Mouse (Mus musculus) lung, postnatal 0 days (tissue): ENCODE measurements around the gene Cd59b.

Experiments used
- CTCF ChIP-seq: IDR thresholded peaks from 2 replicates; pipeline ENCODE4 v1.5.1; 2016; ENCODE audit warnings: antibody characterized with exemption, mild to moderate bottlenecking
- EP300 ChIP-seq: IDR thresholded peaks from 2 replicates; pipeline ENCODE4 v1.6.1; 2016; ENCODE audit warnings: antibody characterized with exemption, mild to moderate bottlenecking, control low read depth

GRCm38 (mm10) chr2:104043624-104044478 lies 25.8 kb upstream of the Cd59b start:
- TF ChIP-seq CTCF, result no peak
- no peak for TF ChIP-seq EP300
